Mouse (Mus musculus) cortical plate, adult 2 months (tissue): ENCODE results near the gene Hmg20b.

Source experiments
- CTCF ChIP-seq: fragments of 200-500 bp; IDR thresholded peaks from 2 replicates; pipeline ENCODE4 v1.5.1; 2011; ENCODE audit warnings: mild to moderate bottlenecking, control low read depth, low read length; ENCODE audit not compliant: insufficient read depth; ENCODE audit errors: extremely low read depth
- POLR2A ChIP-seq: fragments of 200-500 bp; IDR thresholded peaks from 2 replicates; pipeline ENCODE4 v1.6.1; 2011; ENCODE audit warnings: mild to moderate bottlenecking, low read length, control low read depth; ENCODE audit not compliant: insufficient read depth; ENCODE audit errors: extremely low read depth

GRCm38 (mm10) chr10:81306173-81306668 is 44.1 kb downstream of the Hmg20b start:
- TF ChIP-seq CTCF (no peak), POLR2A (no peak)
